Mouse (Mus musculus) G1E (cell line): ENCODE results near the gene Lama5. TPM values are rescaled to one million over a fixed set of nuclear protein-coding genes. Genes with fewer than 3 reads are reported as not detected.
"Not testable (repeated sequence)": the region's sequence is repeated elsewhere in the genome, so short reads cannot be mapped to it uniquely, and the experiment has no call there.

Source experiments
- ATAC-seq: 2 replicates; pipeline ENCODE4 v1.8.0; 2016; ENCODE audit warnings: mild to moderate bottlenecking; ENCODE audit not compliant: insufficient number of reproducible peaks, poor library complexity, low FRiP score, severe bottlenecking; ENCODE audit errors: extremely low read depth
- DNase-seq: peaks from one replicate; pipeline ENCODE4 v3.0.0; 2012; ENCODE audit warnings: low spot score
- H3K27me3 ChIP-seq: 2 replicates; pipeline ENCODE4 v1.6.1; 2012; ENCODE audit warnings: mild to moderate bottlenecking, low read length, inconsistent platforms; ENCODE audit not compliant: insufficient read depth
- H3K36me3 ChIP-seq: replicated peaks from 2 replicates; pipeline ENCODE3; 2012; ENCODE audit warnings: mild to moderate bottlenecking, inconsistent platforms
- H3K4me1 ChIP-seq: 2 replicates; pipeline ENCODE4 v1.6.1; 2012; ENCODE audit warnings: low read depth, low read length, inconsistent platforms, mixed read lengths; ENCODE audit not compliant: insufficient read depth
- H3K4me3 ChIP-seq: 2 replicates; pipeline ENCODE4 v1.5.1; 2012; ENCODE audit warnings: low read depth, mild to moderate bottlenecking, inconsistent platforms, low read length, moderate library complexity, mixed read lengths
- H3K9me3 ChIP-seq: replicated peaks from 2 replicates; pipeline ENCODE4 v1.6.1; 2012; ENCODE audit warnings: inconsistent platforms
- CTCF ChIP-seq: IDR thresholded peaks from 2 replicates; pipeline ENCODE4 v1.5.1; 2012; ENCODE audit warnings: low read depth, low read length, inconsistent platforms, mixed read lengths
- GATA1 ChIP-seq: IDR thresholded peaks from 2 replicates; pipeline ENCODE4 v1.6.1; 2012; ENCODE audit warnings: borderline replicate concordance, low read length, inconsistent platforms, mixed read lengths
- GATA2 ChIP-seq: IDR thresholded peaks from 2 replicates; pipeline ENCODE4 v1.6.1; 2012; ENCODE audit warnings: low read depth, low read length, inconsistent platforms, borderline replicate concordance
- POLR2AphosphoS5 ChIP-seq: IDR thresholded peaks from 2 replicates; pipeline ENCODE4 v1.6.1; 2012; ENCODE audit warnings: low read depth, low read length, inconsistent platforms; ENCODE audit not compliant: insufficient replicate concordance
- TAL1 ChIP-seq: conservative IDR thresholded peaks from 2 replicates; pipeline ENCODE4 v1.6.1; 2012; ENCODE audit warnings: low read depth, low read length, inconsistent platforms, mixed read lengths
- polyA plus RNA-seq: library from polyadenylated mRNA; stranded (reverse); fragments of >175 nt; gene quantifications from 2 replicates; pipeline ENCODE4 v1.2.3, GENCODE M21; 2012
- total RNA-seq, 2 experiments: library from RNA; stranded (forward) in 1 of 2; stranded (reverse) in 1 of 2; fragments of 200-1000 nt in 1 of 2; fragments of >200 nt in 1 of 2; fragmentation: Nextera tagmentation in 1 of 2; gene quantifications; 2 replicates each; pipeline ENCODE4 v1.2.3; 2014 to 2017

Gene Lama5
- total and polyA plus RNA-seq, 3 experiments, result 25.4 to 99.6 (median 69.2) TPM

- DNase-seq, result no peak
- no peak for ATAC-seq
- no peaks in the 10 kb centered on the region for H3K9me3 ChIP-seq
- peaks cover 38% of the 10 kb centered on the region for H3K4me1 ChIP-seq
- H3K36me3 ChIP-seq, result peaks cover 77% of the 10 kb centered on the region
- TF ChIP-seq GATA1 (no peak), GATA2 (no peak), TAL1 (no peak), POLR2AphosphoS5 (no peak)
- H3K4me3 ChIP-seq, result no peak overlapping the region
- H3K27me3 ChIP-seq, result no peaks in the 10 kb centered on the region
Measured at GRCm38 (mm10) chr2:180269329-180269728, 43.7 kb upstream of the Lama5 start.

GRCm38 (mm10) chr2:180267955-180268354 lies 42.3 kb upstream of the Lama5 start:
- no peaks in the 10 kb centered on the region for H3K9me3 ChIP-seq
- peaks cover 32% of the 10 kb centered on the region for H3K4me1 ChIP-seq
- no peak overlapping the region for H3K4me3 ChIP-seq
- peaks cover 91% of the 10 kb centered on the region for H3K36me3 ChIP-seq
- no peak for TF ChIP-seq TAL1
- TF ChIP-seq GATA1, result no peak
- TF ChIP-seq POLR2AphosphoS5, result no peak
- TF ChIP-seq CTCF, result no peak
- TF ChIP-seq GATA2, result no peak
- no peak for ATAC-seq
- H3K27me3 ChIP-seq, result no peaks in the 10 kb centered on the region
- no peak for DNase-seq

- no peak for DNase-seq
- Histone ChIP-seq H3K9me3 (no peaks in the 10 kb centered on the region), H3K27me3 (no peaks in the 10 kb centered on the region), H3K36me3 (peaks cover 97% of the 10 kb centered on the region), H3K4me3 (no peak overlapping the region), H3K4me1 (peaks cover 30% of the 10 kb centered on the region)
- ATAC-seq, result no peak
- TF ChIP-seq GATA1 (no peak), TAL1 (no peak), POLR2AphosphoS5 (no peak), GATA2 (no peak), CTCF (no peak)
Measured at GRCm38 (mm10) chr2:180262891-180263290, 37.2 kb upstream of the Lama5 start.

- Histone ChIP-seq H3K36me3 (peaks cover 97% of the 10 kb centered on the region), H3K27me3 (no peaks in the 10 kb centered on the region), H3K9me3 (no peaks in the 10 kb centered on the region), H3K4me1 (peaks cover 31% of the 10 kb centered on the region), H3K4me3 (no peak overlapping the region)
- ATAC-seq, result no peak
- no peak for DNase-seq
- TF ChIP-seq POLR2AphosphoS5, result no peak
- no peak for TF ChIP-seq TAL1
Measured at GRCm38 (mm10) chr2:180262441-180262840, 36.8 kb upstream of the Lama5 start.

DNA sequence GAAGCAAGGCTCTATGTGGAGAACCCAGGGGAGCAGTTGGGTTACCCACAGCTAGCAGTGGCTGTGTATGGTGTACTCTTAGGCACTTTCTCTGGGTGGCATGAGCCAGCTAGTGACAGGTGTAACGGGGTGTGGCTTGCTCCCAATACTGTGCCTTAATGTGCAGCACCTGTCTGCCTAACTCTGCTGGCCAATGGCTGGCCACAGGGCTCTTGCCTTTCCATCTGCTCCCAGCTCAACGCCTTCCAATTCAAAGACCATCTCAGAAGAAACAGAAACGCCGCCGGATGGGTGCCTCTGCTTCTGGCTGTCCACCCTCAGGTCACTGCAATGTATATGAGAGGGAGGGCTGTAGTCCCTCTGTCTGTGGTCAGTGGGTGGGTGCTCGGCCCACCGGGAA lies 36.2 kb upstream of the Lama5 start:
- TF ChIP-seq CTCF (no peak), TAL1 (no peak), GATA1 (no peak), GATA2 (no peak), POLR2AphosphoS5 (no peak)
- ATAC-seq, result no peak
- Histone ChIP-seq H3K27me3 (no peaks in the 10 kb centered on the region), H3K36me3 (peaks cover 93% of the 10 kb centered on the region), H3K4me3 (no peak overlapping the region), H3K9me3 (no peaks in the 10 kb centered on the region), H3K4me1 (peaks cover 31% of the 10 kb centered on the region)
- DNase-seq, result no peak

- Histone ChIP-seq H3K27me3 (no peaks in the 10 kb centered on the region), H3K36me3 (peaks cover 82% of the 10 kb centered on the region), H3K4me1 (peaks cover 41% of the 10 kb centered on the region), H3K9me3 (no peaks in the 10 kb centered on the region), H3K4me3 (no peak overlapping the region)
- DNase-seq (no peak), ATAC-seq (no peak)
- TF ChIP-seq GATA1, result no peak
- no peak for TF ChIP-seq CTCF
- TF ChIP-seq POLR2AphosphoS5, result 0 out of 2 replicates have a peak, but pooled peaks have one; percentile 49
- no peak for TF ChIP-seq GATA2
- TF ChIP-seq TAL1, result no peak
Measured at GRCm38 (mm10) chr2:180260610-180261480, 35.2 kb upstream of the Lama5 start.

GRCm38 (mm10) chr2:180259826-180260609 lies 34.4 kb upstream of the Lama5 start:
- peaks cover 78% of the 10 kb centered on the region for H3K36me3 ChIP-seq

More at GRCm38 (mm10) chr2:180259826-180260609, 34.4 kb upstream of the Lama5 start:
- H3K4me3 ChIP-seq, H3K9me3 ChIP-seq, DNase-seq, H3K27me3 ChIP-seq, ATAC-seq: not testable (repeated sequence)
- H3K4me1 ChIP-seq, result peaks cover 49% of the 10 kb centered on the region
- TF ChIP-seq POLR2AphosphoS5, result peak; percentile 68; the same call in 1 of the 2 replicates
